25 mouse cellular contexts compared by ENCODE assay signal in the genomic region with DNA sequence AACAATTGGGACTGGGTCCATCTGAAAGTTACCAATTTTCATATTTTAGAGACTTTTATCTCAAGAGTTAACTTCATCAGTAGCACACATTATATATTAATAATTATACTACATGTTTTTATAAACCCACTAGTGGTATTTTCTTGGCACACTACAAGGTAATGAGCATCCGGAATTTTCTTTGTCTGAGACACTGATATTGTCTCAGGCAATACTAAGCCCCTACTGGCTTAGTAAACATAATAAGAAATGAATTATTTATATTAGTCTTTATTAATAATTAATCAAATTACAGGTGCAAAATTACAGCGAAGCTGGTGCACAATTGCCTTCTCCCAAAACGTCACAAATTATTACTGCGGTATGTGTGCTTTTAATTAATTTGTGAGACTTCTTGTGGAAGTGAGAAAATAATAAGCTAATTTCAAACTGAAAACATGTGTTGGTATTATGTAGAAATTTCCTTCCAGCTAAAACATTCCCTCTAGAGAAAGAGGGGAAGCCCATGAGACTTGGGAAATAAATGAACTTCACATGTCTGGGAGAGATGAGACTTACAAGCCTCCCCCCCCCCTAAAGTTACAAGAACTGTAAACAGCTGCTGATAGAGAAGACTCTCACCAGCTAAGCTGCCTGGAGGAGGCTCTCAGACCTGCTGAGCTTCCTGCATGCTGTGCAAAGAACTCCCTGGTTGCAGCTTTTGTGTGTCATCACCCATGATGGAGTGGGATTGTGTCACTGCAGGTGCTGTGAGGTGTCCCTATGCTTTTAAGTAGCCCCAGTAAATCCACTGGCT.
DNase-seq lines count a peak whose midpoint lies in the region; ATAC-seq lines count a peak whose summit lies in the region.
"Had no signal": no experiment of that assay in that cellular context is flagged by ENCODE, and none has a peak within 500 bp of the region (broad histone marks: within the 10 kb centered on the region; RNA-seq: fewer than 3 reads in every experiment).

No protein-coding gene starts in this region.

- no peaks in the 10 kb centered on the region for H3K27me3 ChIP-seq in forebrain, embryonic 13.5 days
- no peaks in the 10 kb centered on the region for H3K27me3 ChIP-seq in forebrain, embryonic 10.5 days (ENCODE audit: poor library complexity, severe bottlenecking)
- H3K27me3 ChIP-seq in midbrain, embryonic 12.5 days = no peaks in the 10 kb centered on the region
- no peaks in the 10 kb centered on the region for H3K27me3 ChIP-seq in midbrain, embryonic 10.5 days (ENCODE audit: low read depth, poor library complexity, severe bottlenecking)
- no peaks in the 10 kb centered on the region for H3K27me3 ChIP-seq in embryonic facial prominence, embryonic 14.5 days (replicated peaks; ENCODE audit: control insufficient read depth, insufficient read depth, low read length)
- no peaks in the 10 kb centered on the region for H3K27me3 ChIP-seq in midbrain, embryonic 16.5 days (ENCODE audit: control insufficient read depth, insufficient read depth, low read depth, low read length)
- H3K27me3 ChIP-seq: forebrain, embryonic 15.5 days; heart, embryonic 13.5 days; liver, embryonic 12.5 days had no signal

- no peak overlapping the region for H3K9ac ChIP-seq in forebrain, embryonic 13.5 days
- H3K9ac ChIP-seq in midbrain, embryonic 12.5 days (replicated peaks) = no peak overlapping the region
- H3K9ac ChIP-seq in embryonic facial prominence, embryonic 14.5 days (ENCODE audit: low read depth, low read length) = no peak overlapping the region
- no peak overlapping the region for H3K9ac ChIP-seq in midbrain, embryonic 16.5 days (ENCODE audit: low read depth, low read length)
- H3K9ac ChIP-seq: forebrain, embryonic 15.5 days; heart, embryonic 13.5 days; liver, embryonic 12.5 days; liver, postnatal 0 days had no signal

- H3K9me3 ChIP-seq in forebrain, embryonic 13.5 days (replicated peaks) = no peaks in the 10 kb centered on the region
- no peaks in the 10 kb centered on the region for H3K9me3 ChIP-seq in forebrain, embryonic 10.5 days
- no peaks in the 10 kb centered on the region for H3K9me3 ChIP-seq in midbrain, embryonic 12.5 days
- no peaks in the 10 kb centered on the region for H3K9me3 ChIP-seq in midbrain, embryonic 10.5 days (replicated peaks)
- H3K9me3 ChIP-seq in embryonic facial prominence, embryonic 14.5 days (ENCODE audit: control insufficient read depth, low read length) = no peaks in the 10 kb centered on the region
- no peaks in the 10 kb centered on the region for H3K9me3 ChIP-seq in midbrain, embryonic 16.5 days (replicated peaks; ENCODE audit: control insufficient read depth, low read length, poor library complexity, severe bottlenecking)
- H3K9me3 ChIP-seq: forebrain, embryonic 15.5 days; G1E; heart, embryonic 13.5 days; liver, embryonic 12.5 days had no signal

- H3K27ac ChIP-seq in forebrain, embryonic 13.5 days = no peak overlapping the region
- H3K27ac ChIP-seq in forebrain, embryonic 10.5 days = no peak overlapping the region
- no peak overlapping the region for H3K27ac ChIP-seq in midbrain, embryonic 12.5 days (replicated peaks)
- H3K27ac ChIP-seq in midbrain, embryonic 10.5 days (replicated peaks) = no peak overlapping the region
- H3K27ac ChIP-seq in embryonic facial prominence, embryonic 14.5 days (replicated peaks; ENCODE audit: low read depth, low read length) = no peak overlapping the region
- no peak overlapping the region for H3K27ac ChIP-seq in midbrain, embryonic 16.5 days (ENCODE audit: low read length)
- H3K27ac ChIP-seq: forebrain, embryonic 15.5 days; heart, embryonic 13.5 days; kidney, postnatal 0 days; liver, embryonic 12.5 days had no signal

- 83% methylated on average over 4 of the region's 4 CpGs for WGBS in forebrain, embryonic 13.5 days
- WGBS in forebrain, embryonic 10.5 days = 88% methylated on average over 4 of the region's 4 CpGs
- WGBS in midbrain, embryonic 12.5 days = 76% methylated on average over 4 of the region's 4 CpGs
- 87% methylated on average over 4 of the region's 4 CpGs for WGBS in midbrain, embryonic 10.5 days
- 57% methylated on average over 4 of the region's 4 CpGs for WGBS in embryonic facial prominence, embryonic 14.5 days
- WGBS in midbrain, embryonic 16.5 days = 67% methylated on average over 4 of the region's 4 CpGs

- no peak for DNase-seq in forebrain, embryonic 10.5 days (ENCODE audit: extremely low spot score, low spot score)
- DNase-seq in midbrain, embryonic 10.5 days (ENCODE audit: low spot score) = no peak
- DNase-seq in embryonic facial prominence, embryonic 14.5 days (ENCODE audit: low spot score) = peak; percentile 30
- DNase-seq in kidney, postnatal 10 days = no peak
- DNase-seq: adrenal gland, postnatal 25 days; cerebellum, adult 18-20 months; cerebellum, postnatal 10 days; heart, postnatal 10 days; kidney, adult 8-10 months; layer of hippocampus, postnatal 36 days; left cerebral cortex, postnatal 4 days; liver, postnatal 0 days; lung, postnatal 36 days; right cerebral cortex, postnatal 4 days; thymus, adult 2 months; thymus, postnatal 4 days had no signal

- no peak overlapping the region for H3K4me3 ChIP-seq in forebrain, embryonic 13.5 days
- H3K4me3 ChIP-seq in forebrain, embryonic 10.5 days = no peak overlapping the region
- H3K4me3 ChIP-seq in midbrain, embryonic 12.5 days = no peak overlapping the region
- no peak overlapping the region for H3K4me3 ChIP-seq in midbrain, embryonic 10.5 days
- no peak overlapping the region for H3K4me3 ChIP-seq in embryonic facial prominence, embryonic 14.5 days (ENCODE audit: low read depth, low read length)
- no peak overlapping the region for H3K4me3 ChIP-seq in midbrain, embryonic 16.5 days (ENCODE audit: low read depth, low read length)
- H3K4me3 ChIP-seq: forebrain, embryonic 15.5 days; heart, embryonic 13.5 days; liver, embryonic 12.5 days had no signal

- H3K4me2 ChIP-seq in forebrain, embryonic 13.5 days = no peak overlapping the region
- H3K4me2 ChIP-seq in midbrain, embryonic 12.5 days (replicated peaks) = no peak overlapping the region
- H3K4me2 ChIP-seq in embryonic facial prominence, embryonic 14.5 days (ENCODE audit: low read depth, low read length) = no peak overlapping the region
- H3K4me2 ChIP-seq in midbrain, embryonic 16.5 days (ENCODE audit: low read length) = no peak overlapping the region
- H3K4me2 ChIP-seq: forebrain, embryonic 15.5 days; heart, embryonic 13.5 days; liver, embryonic 12.5 days had no signal

- ATAC-seq in forebrain, embryonic 13.5 days = 0 out of 2 replicates have a peak, but pooled peaks have one; percentile 16
- peak; percentile 62; the same call in 1 of the 2 replicates for ATAC-seq in midbrain, embryonic 12.5 days (ENCODE audit: low FRiP score, low read depth)
- no peak for ATAC-seq in embryonic facial prominence, embryonic 14.5 days (ENCODE audit: low read depth)
- ATAC-seq in midbrain, embryonic 16.5 days = peak; percentile 71; the same call in 1 of the 2 replicates
- ATAC-seq: forebrain, embryonic 15.5 days; intestine, embryonic 16.5 days; liver, embryonic 12.5 days; liver, postnatal 0 days had no signal

- H3K36me3 ChIP-seq in forebrain, embryonic 13.5 days (ENCODE audit: poor library complexity, severe bottlenecking) = no peaks in the 10 kb centered on the region
- H3K36me3 ChIP-seq in forebrain, embryonic 10.5 days (replicated peaks) = no peaks in the 10 kb centered on the region
- no peaks in the 10 kb centered on the region for H3K36me3 ChIP-seq in midbrain, embryonic 12.5 days
- no peaks in the 10 kb centered on the region for H3K36me3 ChIP-seq in midbrain, embryonic 10.5 days
- H3K36me3 ChIP-seq in embryonic facial prominence, embryonic 14.5 days (ENCODE audit: control insufficient read depth, insufficient read depth, low read length) = no peaks in the 10 kb centered on the region
- H3K36me3 ChIP-seq in midbrain, embryonic 16.5 days (ENCODE audit: control insufficient read depth, insufficient read depth, low read length) = no peaks in the 10 kb centered on the region
- H3K36me3 ChIP-seq: forebrain, embryonic 15.5 days; G1E; heart, embryonic 13.5 days; liver, embryonic 12.5 days had no signal

- H3K4me1 ChIP-seq in forebrain, embryonic 13.5 days = no peaks in the 10 kb centered on the region
- H3K4me1 ChIP-seq in forebrain, embryonic 10.5 days = 0 out of 2 replicates have a peak, but pooled peaks cover 4% of the 10 kb centered on the region
- no peaks in the 10 kb centered on the region for H3K4me1 ChIP-seq in midbrain, embryonic 12.5 days
- no peaks in the 10 kb centered on the region for H3K4me1 ChIP-seq in midbrain, embryonic 10.5 days
- H3K4me1 ChIP-seq in embryonic facial prominence, embryonic 14.5 days (ENCODE audit: control insufficient read depth, insufficient read depth, low read length) = no peaks in the 10 kb centered on the region
- no peaks in the 10 kb centered on the region for H3K4me1 ChIP-seq in midbrain, embryonic 16.5 days (ENCODE audit: control insufficient read depth, insufficient read depth, low read length)
- H3K4me1 ChIP-seq: forebrain, embryonic 15.5 days; heart, embryonic 13.5 days; liver, embryonic 12.5 days had no signal
